Mouse (Mus musculus) mesoderm, embryonic 11.5 days (tissue): ENCODE results near the gene Gm3486.
"Not testable (repeated sequence)": the region's sequence is repeated elsewhere in the genome, so short reads cannot be mapped to it uniquely, and the experiment has no call there.

Experiments
- DNase-seq: peaks from one replicate; pipeline ENCODE4 v3.0.0-alpha.2; 2012; ENCODE audit warnings: low read depth, low spot score

Gm3486 gene

DNA sequence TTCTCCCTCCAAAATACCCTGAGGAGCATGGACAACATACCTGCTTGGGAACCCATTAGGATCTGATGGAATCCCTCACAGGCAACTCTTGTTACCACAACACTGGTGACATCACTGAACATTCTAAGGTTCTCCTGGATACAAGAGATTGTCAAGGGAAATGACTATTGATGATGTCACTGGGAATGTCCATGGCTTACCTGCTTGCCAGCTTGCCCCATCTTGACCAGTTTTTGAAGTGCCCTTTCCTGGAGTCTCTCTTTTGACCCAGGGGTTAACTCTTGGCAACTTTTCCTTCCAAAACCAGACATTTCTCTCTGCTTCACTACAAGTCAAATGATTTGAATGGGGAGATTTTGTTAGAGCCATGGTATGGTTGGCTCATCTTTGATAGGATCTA, at the start of gene Gm3486:
Gm3486 (minus strand) TSS at position 101 of the 400 bp plus-strand sequence.
- not testable (repeated sequence) for DNase-seq

- not testable (repeated sequence) for DNase-seq
Observed at GRCm38 (mm10) chr14:41524695-41525094, 35.4 kb upstream of the Gm3486 start.

- DNase-seq: not testable (repeated sequence)
Observed at GRCm38 (mm10) chr14:41520683-41521082, 31.4 kb upstream of the Gm3486 start.

DNA sequence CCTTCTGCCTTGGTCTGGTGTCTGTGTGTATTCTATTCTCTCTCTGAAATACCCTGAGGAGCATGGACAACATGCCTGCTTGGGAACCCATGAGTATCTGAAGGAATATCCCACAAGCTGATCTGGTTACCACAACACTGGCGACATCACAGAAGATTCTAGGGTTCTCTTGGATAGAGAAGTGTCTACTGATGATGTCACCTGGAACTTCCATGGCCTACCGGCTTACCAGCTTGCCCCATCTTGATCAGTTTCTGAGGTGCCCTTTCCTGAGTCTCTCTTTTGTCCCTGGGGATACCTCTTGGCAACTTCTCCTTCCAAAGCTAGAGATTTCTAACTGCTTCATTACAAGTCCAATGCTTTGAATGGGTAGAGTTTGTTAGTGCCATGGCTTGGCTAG, 35.9 kb downstream of the Gm3486 start, which contains the start of gene Gm7954:
Gm7954 (minus strand) TSS at position 101 of the 400 bp plus-strand sequence.
- DNase-seq: not testable (repeated sequence)
